Mouse (Mus musculus): ENCODE results near the gene Pak7. TPM values are rescaled to one million over a fixed set of nuclear protein-coding genes. Genes with fewer than 3 reads are reported as not detected.
A peak's percentile ranks its signal among the peaks of the same experiment; 100 is the strongest.

Gene Pak7
- total RNA-seq (2021) (under 1 TPM; 0.08 to 0.14 TPM), polyA plus RNA-seq (2012; rRNA removed) (0.03 and 0.14 TPM in 2 replicates)
- long read RNA-seq: 0 reads

- DNase-seq: no peak
- Histone ChIP-seq H3K79me2 (replicated peaks; ENCODE audit: control insufficient read depth, insufficient read depth, low read length) (no peaks in the 10 kb centered on the region), H3K27me3 (ENCODE audit: control insufficient read depth, insufficient read depth, low read length) (no peaks in the 10 kb centered on the region), H3K4me1 (ENCODE audit: control insufficient read depth, insufficient read depth, low read length) (no peaks in the 10 kb centered on the region), H3K4me3 (peak within 1 kb of the TSS; percentile 26; the same call in 1 of the 2 replicates), H3K9ac (ENCODE audit: low read depth, low read length) (no peak within 1 kb of the TSS), H3K36me3 (ENCODE audit: control insufficient read depth, insufficient read depth, low read length) (no peaks in the 10 kb centered on the region), H3K27ac (no peak within 1 kb of the TSS)
- intact Hi-C loops (cut with DNase I): no loop called here
- TF ChIP-seq EP300 (IDR thresholded peaks at IDR 0.05; ENCODE audit: insufficient read depth, low read depth, low read length) (no peak), POLR2A (IDR thresholded peaks at IDR 0.05; ENCODE audit: insufficient read depth, low read depth, low read length) (no peak), CTCF (IDR thresholded peaks at IDR 0.05) (no peak)
- 2% methylated on average over 39 of the region's 39 CpGs for WGBS
These were observed at the start of gene Pak7 for GRCm38 (mm10) chr2:136387181-136388131. Pak7 (minus strand) TSS chr2:136387967.

GRCm38 (mm10) chr2:136425561-136425960 is 37.8 kb upstream of the Pak7 start:
- Histone ChIP-seq H3K4me1 (ENCODE audit: control insufficient read depth, insufficient read depth, low read length) (no peaks in the 10 kb centered on the region), H3K27me3 (ENCODE audit: control insufficient read depth, insufficient read depth, low read length) (no peaks in the 10 kb centered on the region), H3K36me3 (ENCODE audit: control insufficient read depth, insufficient read depth, low read length) (no peaks in the 10 kb centered on the region), H3K79me2 (replicated peaks; ENCODE audit: control insufficient read depth, insufficient read depth, low read length) (no peaks in the 10 kb centered on the region), H3K4me3 (no peak overlapping the region), H3K9ac (ENCODE audit: low read depth, low read length) (no peak overlapping the region), H3K27ac (no peak overlapping the region)
- intact Hi-C loops (cut with DNase I): no loop called here
- no peak for DNase-seq
- TF ChIP-seq EP300 (IDR thresholded peaks at IDR 0.05; ENCODE audit: insufficient read depth, low read depth, low read length): no peak
- TF ChIP-seq POLR2A (IDR thresholded peaks at IDR 0.05; ENCODE audit: insufficient read depth, low read depth, low read length): no peak
- no peak for TF ChIP-seq CTCF (IDR thresholded peaks at IDR 0.05)
- WGBS: 64% methylated on average over 6 of the region's 6 CpGs

GRCm38 (mm10) chr2:136419543-136419942 is 31.8 kb upstream of the Pak7 start:
- Histone ChIP-seq H3K79me2 (replicated peaks; ENCODE audit: control insufficient read depth, insufficient read depth, low read length) (no peaks in the 10 kb centered on the region), H3K4me3 (no peak overlapping the region), H3K36me3 (ENCODE audit: control insufficient read depth, insufficient read depth, low read length) (no peaks in the 10 kb centered on the region), H3K27ac (no peak overlapping the region), H3K4me1 (ENCODE audit: control insufficient read depth, insufficient read depth, low read length) (no peaks in the 10 kb centered on the region), H3K9ac (ENCODE audit: low read depth, low read length) (no peak overlapping the region), H3K27me3 (ENCODE audit: control insufficient read depth, insufficient read depth, low read length) (no peaks in the 10 kb centered on the region)
- WGBS: 59% methylated on average over 1 of the region's 1 CpGs
- intact Hi-C loops (cut with DNase I): no loop called here
- TF ChIP-seq POLR2A (IDR thresholded peaks at IDR 0.05; ENCODE audit: insufficient read depth, low read depth, low read length) (no peak), EP300 (IDR thresholded peaks at IDR 0.05; ENCODE audit: insufficient read depth, low read depth, low read length) (no peak)
- no peak for DNase-seq

- H3K27me3 ChIP-seq (ENCODE audit: control insufficient read depth, insufficient read depth, low read length): no peaks in the 10 kb centered on the region
- no peaks in the 10 kb centered on the region for H3K4me1 ChIP-seq (ENCODE audit: control insufficient read depth, insufficient read depth, low read length)
- no peak overlapping the region for H3K9ac ChIP-seq (ENCODE audit: low read depth, low read length)
- H3K79me2 ChIP-seq (replicated peaks; ENCODE audit: control insufficient read depth, insufficient read depth, low read length): no peaks in the 10 kb centered on the region
- H3K27ac ChIP-seq: no peak overlapping the region
- no peak for DNase-seq
- H3K4me3 ChIP-seq: no peak overlapping the region
- intact Hi-C loops (cut with DNase I): no loop called here
- no peak for TF ChIP-seq CTCF (IDR thresholded peaks at IDR 0.05)
- TF ChIP-seq POLR2A (IDR thresholded peaks at IDR 0.05; ENCODE audit: insufficient read depth, low read depth, low read length): no peak
- no peak for TF ChIP-seq EP300 (IDR thresholded peaks at IDR 0.05; ENCODE audit: insufficient read depth, low read depth, low read length)
- no peaks in the 10 kb centered on the region for H3K36me3 ChIP-seq (ENCODE audit: control insufficient read depth, insufficient read depth, low read length)
These were observed 28.6 kb upstream of the Pak7 start for GRCm38 (mm10) chr2:136416381-136416780.

GRCm38 (mm10) chr2:136402587-136402986 is 14.8 kb upstream of the Pak7 start:
- TF ChIP-seq CTCF (IDR thresholded peaks at IDR 0.05) (no peak), EP300 (IDR thresholded peaks at IDR 0.05; ENCODE audit: insufficient read depth, low read depth, low read length) (no peak), POLR2A (IDR thresholded peaks at IDR 0.05; ENCODE audit: insufficient read depth, low read depth, low read length) (no peak)
- WGBS: 72% methylated on average over 4 of the region's 4 CpGs
- H3K36me3 ChIP-seq (ENCODE audit: control insufficient read depth, insufficient read depth, low read length): no peaks in the 10 kb centered on the region
- no peak overlapping the region for H3K4me3 ChIP-seq
- no peak for DNase-seq
- H3K27ac ChIP-seq: no peak overlapping the region
- H3K27me3 ChIP-seq (ENCODE audit: control insufficient read depth, insufficient read depth, low read length): no peaks in the 10 kb centered on the region
- no peaks in the 10 kb centered on the region for H3K4me1 ChIP-seq (ENCODE audit: control insufficient read depth, insufficient read depth, low read length)
- no peaks in the 10 kb centered on the region for H3K79me2 ChIP-seq (replicated peaks; ENCODE audit: control insufficient read depth, insufficient read depth, low read length)
- no peak overlapping the region for H3K9ac ChIP-seq (ENCODE audit: low read depth, low read length)
- intact Hi-C loops (cut with DNase I): no loop called here

- 56% methylated on average over 3 of the region's 3 CpGs for WGBS
- no peak for DNase-seq
- Histone ChIP-seq H3K4me3 (no peak overlapping the region), H3K9ac (ENCODE audit: low read depth, low read length) (no peak overlapping the region), H3K27me3 (ENCODE audit: control insufficient read depth, insufficient read depth, low read length) (no peaks in the 10 kb centered on the region), H3K36me3 (ENCODE audit: control insufficient read depth, insufficient read depth, low read length) (no peaks in the 10 kb centered on the region), H3K79me2 (replicated peaks; ENCODE audit: control insufficient read depth, insufficient read depth, low read length) (no peaks in the 10 kb centered on the region), H3K27ac (no peak overlapping the region), H3K4me1 (ENCODE audit: control insufficient read depth, insufficient read depth, low read length) (no peaks in the 10 kb centered on the region)
- intact Hi-C loops (cut with DNase I): no loop called here
- no peak for TF ChIP-seq POLR2A (IDR thresholded peaks at IDR 0.05; ENCODE audit: insufficient read depth, low read depth, low read length)
- TF ChIP-seq CTCF (IDR thresholded peaks at IDR 0.05): no peak
- TF ChIP-seq EP300 (IDR thresholded peaks at IDR 0.05; ENCODE audit: insufficient read depth, low read depth, low read length): no peak
These were observed 12.4 kb downstream of the Pak7 start for GRCm38 (mm10) chr2:136375318-136375717.
